Mouse (Mus musculus) E14TG2a.4 (cell line): ENCODE measurements at regions not wholly inside any gene's neighbourhood (a gene's known extent, or its start where the extent isn't known, plus 50 kb on each side); places are given as distances from the start of the nearest gene placed in this dataset.

Experiments used
- H3K27me3 ChIP-seq: 2 replicates; pipeline ENCODE4 v1.6.1; 2014; ENCODE audit warnings: low read length, control low read depth; ENCODE audit not compliant: insufficient read depth
- H3K36me3 ChIP-seq: 2 replicates; pipeline ENCODE4 v1.6.1; 2014; ENCODE audit warnings: low read length, control low read depth; ENCODE audit not compliant: insufficient read depth
- H3K4me1 ChIP-seq: replicated peaks from 2 replicates; pipeline ENCODE4 v1.6.1; 2014; ENCODE audit warnings: low read depth, low read length, control low read depth
- H3K4me3 ChIP-seq: replicated peaks from 2 replicates; pipeline ENCODE4 v1.5.1; 2014; ENCODE audit warnings: mild to moderate bottlenecking, low read length
- H3K9me3 ChIP-seq: 2 replicates; pipeline ENCODE4 v1.6.1; 2014; ENCODE audit warnings: low read length, control low read depth
- CTCF ChIP-seq: conservative IDR thresholded peaks from 2 replicates; pipeline ENCODE4 v1.5.1; 2014; ENCODE audit warnings: low read length
- NANOG ChIP-seq: IDR thresholded peaks from 2 replicates; pipeline ENCODE4 v1.6.1; 2014; ENCODE audit warnings: borderline replicate concordance, low read length, mixed read lengths
- POU5F1 ChIP-seq: IDR thresholded peaks from 2 replicates; pipeline ENCODE4 v1.6.1; 2014; ENCODE audit warnings: low read length, borderline replicate concordance

DNA sequence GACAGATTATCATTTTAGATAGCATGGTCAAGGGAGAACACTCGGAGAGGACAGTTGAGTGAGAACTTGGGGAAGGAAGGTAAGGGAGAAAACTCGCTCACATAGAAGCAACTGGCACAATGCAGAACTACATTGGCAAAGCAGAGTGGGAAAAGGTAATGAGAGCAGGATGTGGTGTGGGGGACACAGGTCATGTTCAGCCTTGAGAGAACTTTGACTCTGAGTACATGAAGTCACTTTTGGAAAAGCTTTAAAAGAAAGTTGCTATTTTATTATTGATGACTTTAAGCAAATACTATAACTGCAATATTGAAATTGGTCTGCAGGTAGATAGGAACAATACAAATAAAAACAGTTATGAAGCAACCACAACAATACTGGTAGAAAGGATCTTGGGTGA, 437.4 kb upstream of the Jag1 start:
- no peaks in the 10 kb centered on the region for H3K9me3 ChIP-seq
- TF ChIP-seq POU5F1: no peak
- no peaks in the 10 kb centered on the region for H3K36me3 ChIP-seq
- H3K27me3 ChIP-seq: no peaks in the 10 kb centered on the region
- H3K4me3 ChIP-seq: no peak overlapping the region
- H3K4me1 ChIP-seq: peaks cover 9% of the 10 kb centered on the region; the same call in 1 of the 2 replicates

DNA sequence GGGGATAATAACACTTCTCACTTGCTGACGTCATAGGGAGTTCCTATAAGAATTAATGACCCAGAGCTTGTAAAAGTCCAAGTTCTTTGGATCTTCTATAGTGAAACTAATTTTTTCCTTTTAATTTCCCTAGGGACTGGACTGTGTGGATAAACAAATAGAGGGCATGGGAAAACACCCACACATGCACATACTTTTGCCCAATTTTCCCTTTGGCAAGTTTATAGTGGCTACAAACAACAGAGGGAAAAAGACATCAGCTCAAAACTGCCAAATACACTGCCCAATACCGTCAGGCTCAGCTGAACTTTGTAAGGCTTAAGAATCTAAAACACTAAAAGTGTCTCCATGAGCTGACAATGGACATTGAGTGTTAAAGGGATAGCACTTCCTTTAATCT, 420.1 kb upstream of the Jag1 start:
- H3K4me3 ChIP-seq: no peak overlapping the region
- TF ChIP-seq POU5F1: no peak
- TF ChIP-seq NANOG: no peak
- TF ChIP-seq CTCF: no peak

DNA sequence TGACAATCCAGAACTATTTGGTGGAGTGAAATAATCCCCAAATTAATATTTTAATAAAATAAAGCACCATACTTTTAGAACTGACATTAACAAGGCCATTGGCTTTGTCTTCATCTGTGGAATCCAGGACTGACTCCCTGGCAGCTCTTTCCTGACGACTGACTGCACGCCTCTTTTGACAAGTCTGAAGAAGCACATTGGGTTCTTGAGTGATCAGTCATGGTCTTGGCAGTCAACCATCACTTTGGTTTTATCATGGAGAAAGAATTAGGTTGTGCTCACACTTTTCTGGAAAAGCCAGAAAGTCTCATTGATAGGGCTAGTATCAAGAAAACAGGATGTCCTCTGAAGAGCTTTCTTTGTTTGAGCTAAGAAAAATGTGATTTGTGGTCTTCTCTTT, 399.8 kb upstream of the Jag1 start:
- no peaks in the 10 kb centered on the region for H3K4me1 ChIP-seq
- no peaks in the 10 kb centered on the region for H3K9me3 ChIP-seq
- no peak overlapping the region for H3K4me3 ChIP-seq
- TF ChIP-seq POU5F1 (no peak), NANOG (no peak), CTCF (no peak)
- H3K36me3 ChIP-seq: no peaks in the 10 kb centered on the region
- H3K27me3 ChIP-seq: no peaks in the 10 kb centered on the region

More for the DNA sequence above, 420.1 kb upstream of the Jag1 start:
- no peaks in the 10 kb centered on the region for H3K9me3 ChIP-seq
- H3K36me3 ChIP-seq: no peaks in the 10 kb centered on the region
- no peaks in the 10 kb centered on the region for H3K27me3 ChIP-seq
- no peaks in the 10 kb centered on the region for H3K4me1 ChIP-seq

DNA sequence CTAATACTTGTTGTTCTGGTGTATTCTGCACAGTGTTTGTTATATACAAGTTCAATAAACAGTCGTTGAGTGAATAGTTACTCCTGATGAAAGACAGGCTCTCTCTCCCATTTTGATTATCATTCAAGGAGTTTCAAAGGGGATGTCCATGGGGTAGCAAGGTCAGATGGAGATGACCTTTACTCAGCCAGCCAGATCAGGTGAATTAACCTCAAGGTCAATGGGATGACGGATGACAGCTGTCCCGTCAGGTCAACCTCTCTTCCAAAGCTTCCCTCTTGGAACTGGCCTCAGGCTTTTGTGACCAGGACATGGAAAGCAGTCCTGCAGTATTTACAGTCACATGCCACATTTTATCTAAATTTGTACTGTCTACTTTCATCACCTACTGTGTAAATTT, 398.6 kb upstream of the Jag1 start:
- no peaks in the 10 kb centered on the region for H3K4me1 ChIP-seq

DNA sequence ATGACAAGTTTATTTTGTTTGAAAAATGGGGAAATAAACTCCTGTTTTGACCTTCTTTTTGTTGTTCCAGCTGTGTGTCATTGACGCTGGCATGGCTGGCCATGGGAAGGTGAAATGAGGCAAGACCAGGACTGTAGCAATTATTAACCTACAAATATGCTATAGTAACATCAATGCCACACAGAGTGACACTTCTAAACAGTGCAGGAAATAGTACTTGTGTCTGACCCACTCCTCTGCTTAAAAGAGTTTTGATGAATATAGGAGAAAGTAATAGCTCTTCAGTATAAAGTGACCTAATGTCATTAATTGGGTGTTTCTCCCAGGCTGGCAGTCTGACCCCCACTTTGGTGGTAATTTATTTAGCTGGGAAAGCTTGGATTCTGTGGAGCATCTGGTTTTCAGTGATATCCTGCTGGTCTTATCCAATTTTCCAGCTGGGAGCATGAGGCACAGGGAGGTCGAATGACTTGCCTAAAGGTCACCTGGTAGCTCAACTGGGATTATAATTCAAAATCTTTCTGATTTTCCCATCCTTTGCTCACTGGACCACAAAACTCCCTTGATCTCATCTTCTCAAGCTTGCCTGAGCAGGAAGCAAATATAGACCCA, 397.6 kb upstream of the Jag1 start:
- TF ChIP-seq CTCF (no peak), NANOG (no peak), POU5F1 (no peak)
- Histone ChIP-seq H3K4me3 (no peak overlapping the region), H3K4me1 (no peaks in the 10 kb centered on the region), H3K9me3 (no peaks in the 10 kb centered on the region), H3K27me3 (no peaks in the 10 kb centered on the region), H3K36me3 (no peaks in the 10 kb centered on the region)

More for the DNA sequence above, 398.6 kb upstream of the Jag1 start:
- no peak for TF ChIP-seq NANOG
- no peak for TF ChIP-seq CTCF
- TF ChIP-seq POU5F1: no peak
- no peak overlapping the region for H3K4me3 ChIP-seq
- no peaks in the 10 kb centered on the region for H3K27me3 ChIP-seq
- H3K9me3 ChIP-seq: no peaks in the 10 kb centered on the region
- no peaks in the 10 kb centered on the region for H3K36me3 ChIP-seq

DNA sequence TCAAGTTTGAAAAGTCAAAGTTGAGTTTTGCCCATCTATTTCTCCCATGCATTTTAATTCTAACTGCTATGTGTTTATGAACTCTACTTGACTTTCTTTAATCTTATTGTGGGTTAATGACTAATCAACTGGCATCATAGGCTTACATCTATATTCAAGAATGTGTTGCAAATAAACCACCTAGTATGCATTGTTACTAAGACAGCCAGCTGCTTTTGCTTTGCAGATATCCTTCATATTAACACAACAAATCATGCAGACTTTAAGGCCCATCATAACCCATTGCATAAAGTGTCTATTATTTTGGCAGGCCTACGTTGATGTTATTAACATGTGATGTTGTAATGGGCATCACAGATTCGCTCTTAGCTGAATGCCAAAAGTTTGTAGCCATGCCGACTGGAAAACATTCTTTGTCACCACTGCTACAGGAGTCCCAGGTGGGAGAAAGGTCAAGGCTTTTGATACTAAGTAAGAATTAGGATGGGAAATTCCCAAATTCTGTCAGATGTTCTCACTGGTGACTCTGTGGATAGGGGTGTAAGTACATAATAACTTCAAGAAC, 394.3 kb upstream of the Jag1 start:
- H3K36me3 ChIP-seq: no peaks in the 10 kb centered on the region
- H3K27me3 ChIP-seq: no peaks in the 10 kb centered on the region
- TF ChIP-seq POU5F1 (no peak), NANOG (no peak), CTCF (no peak)
- H3K9me3 ChIP-seq: no peaks in the 10 kb centered on the region
- no peaks in the 10 kb centered on the region for H3K4me1 ChIP-seq
- no peak overlapping the region for H3K4me3 ChIP-seq

DNA sequence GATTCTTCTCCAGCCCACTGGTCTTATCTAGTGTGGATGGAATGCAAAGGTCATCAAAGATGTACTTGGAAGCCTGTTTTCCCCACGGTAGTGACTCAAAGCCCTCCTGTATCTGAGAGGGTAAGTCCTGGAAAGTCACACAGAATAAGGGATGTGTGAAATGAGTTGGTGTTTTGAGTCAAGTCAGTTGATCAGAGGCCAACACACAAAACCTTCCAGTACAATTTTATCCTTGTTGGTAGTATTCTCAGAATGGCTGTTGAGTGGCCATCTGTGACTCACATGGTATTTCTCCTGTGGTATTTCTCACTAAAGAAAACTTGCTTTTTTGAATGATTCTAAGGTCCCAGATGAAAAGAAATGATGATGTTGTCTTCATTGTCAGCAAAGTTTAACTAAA, 384.8 kb upstream of the Jag1 start:
- Histone ChIP-seq H3K27me3 (no peaks in the 10 kb centered on the region), H3K4me1 (no peaks in the 10 kb centered on the region), H3K36me3 (no peaks in the 10 kb centered on the region), H3K9me3 (no peaks in the 10 kb centered on the region), H3K4me3 (no peak overlapping the region)
- TF ChIP-seq CTCF (no peak), POU5F1 (no peak), NANOG (no peak)

DNA sequence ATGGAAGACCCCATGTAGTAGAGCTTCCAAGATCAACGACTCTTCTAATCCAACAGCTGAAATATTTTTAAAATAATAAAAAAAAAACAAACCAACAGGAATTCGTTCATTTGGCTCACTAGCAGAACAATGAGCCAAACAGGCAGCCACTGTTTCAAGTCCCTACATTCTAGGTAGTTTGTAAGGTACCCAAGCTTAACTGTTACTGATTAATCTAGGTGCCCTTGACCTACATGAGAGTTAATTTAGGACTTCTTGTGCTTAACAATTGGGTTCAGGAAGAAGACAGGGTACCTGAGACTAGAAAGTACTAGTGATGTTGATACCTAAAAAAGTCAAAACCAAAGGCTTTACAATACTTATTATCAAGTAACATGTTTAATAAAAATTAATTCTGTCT, 381.2 kb upstream of the Jag1 start:
- no peak for TF ChIP-seq POU5F1
- TF ChIP-seq CTCF: no peak
- TF ChIP-seq NANOG: no peak
- no peaks in the 10 kb centered on the region for H3K36me3 ChIP-seq
- H3K4me1 ChIP-seq: no peaks in the 10 kb centered on the region
- no peaks in the 10 kb centered on the region for H3K27me3 ChIP-seq
- H3K4me3 ChIP-seq: no peak overlapping the region
- H3K9me3 ChIP-seq: no peaks in the 10 kb centered on the region

DNA sequence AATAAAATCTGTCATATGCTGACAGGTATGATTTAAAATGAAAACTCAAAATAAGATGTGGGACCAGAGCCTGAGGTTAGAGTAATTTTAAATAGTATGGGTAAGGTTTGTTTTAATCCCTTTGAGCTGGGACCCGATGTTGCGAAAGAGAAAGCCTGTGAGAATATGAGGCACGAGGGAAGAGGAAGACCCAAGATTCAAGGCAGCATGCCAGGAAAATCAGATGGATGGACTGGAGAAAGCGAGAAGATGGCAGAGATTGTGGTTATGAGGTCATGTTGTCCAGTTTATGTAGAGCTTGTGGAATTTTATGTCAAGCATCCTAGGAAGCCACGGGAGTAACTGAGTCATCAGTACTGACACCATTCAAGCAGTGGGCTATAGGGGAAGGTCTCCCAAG, 377.2 kb upstream of the Jag1 start:
- TF ChIP-seq NANOG (no peak), POU5F1 (no peak), CTCF (no peak)
- H3K36me3 ChIP-seq: no peaks in the 10 kb centered on the region
- no peaks in the 10 kb centered on the region for H3K9me3 ChIP-seq
- H3K4me1 ChIP-seq: no peaks in the 10 kb centered on the region
- H3K27me3 ChIP-seq: no peaks in the 10 kb centered on the region
- no peak overlapping the region for H3K4me3 ChIP-seq
